Mouse (Mus musculus) gastrocnemius, adult 2 months (tissue): ENCODE results near the gene Lingo4. TPM values are rescaled to one million over a fixed set of nuclear protein-coding genes. Genes with fewer than 3 reads are reported as not detected.

Source experiments
- DNase-seq: peaks from one replicate; pipeline ENCODE4 v3.0.0; 2022
- H3K27ac ChIP-seq: fragments of 200-600 bp; 2 replicates; pipeline ENCODE4 v1.8.1; 2022; ENCODE audit warnings: mild to moderate bottlenecking
- H3K4me3 ChIP-seq: fragments of 200-600 bp; 2 replicates; pipeline ENCODE4 v1.8.1; 2022; ENCODE audit warnings: mild to moderate bottlenecking, moderate library complexity
- CTCF ChIP-seq: fragments of 200-600 bp; IDR thresholded peaks from 2 replicates; pipeline ENCODE4 v1.8.1; 2022; ENCODE audit warnings: antibody characterized with exemption, mild to moderate bottlenecking, moderate library complexity
- intact Hi-C: fragments of 180-260 bp; cut with DNase I; formaldehyde crosslinking; loops from one replicate; pipeline ENCODE4 v1.15.1; 2025
- total RNA-seq, 2 experiments: library from RNA; stranded (reverse); gene quantifications; 2 replicates each; pipeline ENCODE4 v1.2.3; 2021

The Lingo4 gene
- total RNA-seq, 2 experiments from 2014 or later: 0.31 to 0.39 TPM

GRCm38 (mm10) chr3:94436420-94436819 lies 38.1 kb downstream of the Lingo4 start:
- TF ChIP-seq CTCF: no peak
- DNase-seq: no peak
- intact Hi-C loops: no loop called here

GRCm38 (mm10) chr3:94441182-94441581 lies 42.9 kb downstream of the Lingo4 start:
- peak; percentile 37; the same call in 1 of the 2 replicates for TF ChIP-seq CTCF
- DNase-seq: no peak
- H3K27ac ChIP-seq: no peak overlapping the region
- no peak overlapping the region for H3K4me3 ChIP-seq
- intact Hi-C loops: loop anchor here (5.0 kb wide), 1 partner anchor 69 kb away; the partner anchor contains the start of gene Rorc

More at GRCm38 (mm10) chr3:94436420-94436819, 38.1 kb downstream of the Lingo4 start:
- no peak overlapping the region for H3K27ac ChIP-seq
- H3K4me3 ChIP-seq: no peak overlapping the region

- intact Hi-C loops: loop anchor here (5.0 kb wide), 1 partner anchor 71 kb away; the partner anchor contains the start of gene Rorc
- DNase-seq: peak; percentile 97
- no peak for TF ChIP-seq CTCF
- H3K27ac ChIP-seq: peak within 1 kb of the TSS; percentile 94
- peak within 1 kb of the TSS; percentile 98 for H3K4me3 ChIP-seq
Measured at GRCm38 (mm10) chr3:94442951-94443596, 44.8 kb downstream of the Lingo4 start, which contains the start of gene Mrpl9. Mrpl9 (plus strand) TSS chr3:94443318.

GRCm38 (mm10) chr3:94443597-94443964 lies 45.3 kb downstream of the Lingo4 start, which contains the start of gene Oaz3:
Oaz3 (minus strand) TSS chr3:94443915.
- TF ChIP-seq CTCF: no peak
- no peak for DNase-seq
- Histone ChIP-seq H3K4me3 (peak within 1 kb of the TSS; percentile 98), H3K27ac (peak within 1 kb of the TSS; percentile 94)
- intact Hi-C loops: loop anchor here (5.0 kb wide), 1 partner anchor 71 kb away; the partner anchor contains the start of gene Rorc

GRCm38 (mm10) chr3:94449377-94449776 lies 51.1 kb downstream of the Lingo4 start:
- DNase-seq: no peak
- intact Hi-C loops: no loop called here
- Histone ChIP-seq H3K4me3 (no peak overlapping the region), H3K27ac (no peak overlapping the region)
- TF ChIP-seq CTCF: no peak

Other genes starting within 250 kb of the Lingo4 start
- gene Gm10696, start 220.3 kb upstream of the Lingo4 start, total RNA-seq: not detected
- not detected for gene Gm5286, start 201.8 kb upstream of the Lingo4 start, total RNA-seq
- not detected for gene Gm4778, start 134.5 kb upstream of the Lingo4 start, total RNA-seq
- 10 to 100 TPM in 1 of 2 experiments, 1 to 10 TPM in 1; 7.5 to 10.8 TPM for gene Them4, start 88.4 kb upstream of the Lingo4 start, total RNA-seq
- not detected for gene Them5, start 56.4 kb upstream of the Lingo4 start, total RNA-seq
- gene C2cd4d, start 36.1 kb upstream of the Lingo4 start, total RNA-seq: not detected
- 10 to 100 TPM; 97.8 to 99.7 TPM for gene Rorc, start 25.7 kb upstream of the Lingo4 start, total RNA-seq
- gene Tdrkh, start 14.8 kb downstream of the Lingo4 start, total RNA-seq: 1 to 10 TPM; 2.8 to 2.9 TPM
- gene Mrpl9, start 44.8 kb downstream of the Lingo4 start, total RNA-seq: 10 to 100 TPM; 29.5 to 37.2 TPM
- not detected for gene Oaz3, start 45.4 kb downstream of the Lingo4 start, total RNA-seq
- gene Celf3, start 79.8 kb downstream of the Lingo4 start, total RNA-seq: not detected
- gene Riiad1, start 81.8 kb downstream of the Lingo4 start, total RNA-seq: 10 to 100 TPM; 11.2 to 11.4 TPM
- 10 to 100 TPM; 35.7 to 37.1 TPM for gene Snx27, start 184.2 kb downstream of the Lingo4 start, total RNA-seq
- not detected for gene Gm10972, start 244.6 kb downstream of the Lingo4 start, total RNA-seq